Mouse (Mus musculus) left cerebral cortex, postnatal 36 days (tissue): ENCODE measurements around the gene Pfdn2. TPM values are rescaled to one million over a fixed set of nuclear protein-coding genes. Genes with fewer than 3 reads are reported as not detected.
"Not testable (repeated sequence)": the region's sequence is repeated elsewhere in the genome, so short reads cannot be mapped to it uniquely, and the experiment has no call there.

Source experiments
- DNase-seq, 2 experiments: peaks; one replicate each; pipeline ENCODE4 v3.0.0; 2021 to 2022; ENCODE audit warnings: low spot score in 2 of 2, mixed read lengths in 1 of 2
- intact Hi-C: fragments of 180-260 bp; cut with DNase I; formaldehyde crosslinking; loops from one replicate; pipeline ENCODE4 v1.15.1; 2025
- total RNA-seq, 2 experiments: library from RNA; stranded (reverse); gene quantifications; 2 replicates each; pipeline ENCODE4 v1.2.3; 2021

Pfdn2 gene
- total RNA-seq, result 100 to 1,000 TPM; 161 to 185 TPM

- intact Hi-C loops, result loop anchor here (1.0 kb wide), 1 partner anchor 16 kb away; the partner anchor contains the start of gene Dedd
Observed at GRCm38 (mm10) chr1:171345225-171346094, at the start of gene Pfdn2, which contains the start of gene Nit1. TSS of gene Pfdn2 (plus strand) at chr1:171345670. TSS of gene Nit1 (minus strand) at chr1:171345646.

GRCm38 (mm10) chr1:171298226-171298625, 47.2 kb upstream of the Pfdn2 start:
- intact Hi-C loops, result no loop called here
- no peak for DNase-seq

More at GRCm38 (mm10) chr1:171345225-171346094, at the start of gene Pfdn2, which contains the start of gene Nit1:
- peak; percentile 90 for DNase-seq

GRCm38 (mm10) chr1:171306157-171306556, 39.3 kb upstream of the Pfdn2 start:
- DNase-seq, intact Hi-C loops: not testable (repeated sequence)

- DNase-seq, result no peak
- intact Hi-C loops, result no loop called here
Observed at GRCm38 (mm10) chr1:171309321-171309720, 36.1 kb upstream of the Pfdn2 start.

- intact Hi-C loops, result no loop called here
- no peak for DNase-seq
Observed at GRCm38 (mm10) chr1:171319748-171320147, 25.7 kb upstream of the Pfdn2 start.

- no peak for DNase-seq
- intact Hi-C loops, result no loop called here
Observed at GRCm38 (mm10) chr1:171320151-171320550, 25.3 kb upstream of the Pfdn2 start.

GRCm38 (mm10) chr1:171321415-171321814, 24.1 kb upstream of the Pfdn2 start:
- intact Hi-C loops, result no loop called here

GRCm38 (mm10) chr1:171322012-171322411, 23.5 kb upstream of the Pfdn2 start:
- no peak for DNase-seq
- intact Hi-C loops, result no loop called here

More at GRCm38 (mm10) chr1:171321415-171321814, 24.1 kb upstream of the Pfdn2 start:
- no peak for DNase-seq

GRCm38 (mm10) chr1:171325571-171325970, 19.9 kb upstream of the Pfdn2 start:
- intact Hi-C loops, result no loop called here
- no peak for DNase-seq

GRCm38 (mm10) chr1:171326588-171326987, 18.9 kb upstream of the Pfdn2 start:
- intact Hi-C loops, result not testable (repeated sequence)

GRCm38 (mm10) chr1:171328244-171328643, 17.2 kb upstream of the Pfdn2 start:
- no peak for DNase-seq
- intact Hi-C loops, result no loop called here

More at GRCm38 (mm10) chr1:171326588-171326987, 18.9 kb upstream of the Pfdn2 start:
- not testable (repeated sequence) for DNase-seq

GRCm38 (mm10) chr1:171328839-171329432, 16.5 kb upstream of the Pfdn2 start, which contains the start of gene Dedd:
TSS of gene Dedd (plus strand) at chr1:171329145.
- peak; percentile 94 to 95 for DNase-seq
- intact Hi-C loops, result loop anchor here (1.0 kb wide), 3 partner anchors 16 to 82 kb away; partner anchors contain the start of genes Nit1, Pfdn2 and Usf1

GRCm38 (mm10) chr1:171329433-171330215, 15.8 kb upstream of the Pfdn2 start:
- intact Hi-C loops, result loop anchor here (1.0 kb wide), 3 partner anchors 16 to 82 kb away; partner anchors contain the start of genes Nit1, Pfdn2 and Usf1
- peak in 1 of 2 experiments; percentile 57 for DNase-seq

- intact Hi-C loops, result no loop called here
- DNase-seq, result no peak
Observed at GRCm38 (mm10) chr1:171330216-171330560, 15.3 kb upstream of the Pfdn2 start.

GRCm38 (mm10) chr1:171342262-171343207, 2.9 kb upstream of the Pfdn2 start:
- no peak for DNase-seq
- intact Hi-C loops, result no loop called here

- no peak for DNase-seq
- intact Hi-C loops, result no loop called here
Observed at GRCm38 (mm10) chr1:171343922-171344677, 1.4 kb upstream of the Pfdn2 start.

- intact Hi-C loops, result loop anchor here (1.0 kb wide), 1 partner anchor 15 kb away; the partner anchor contains the start of gene Dedd
- no peak for DNase-seq
Observed at GRCm38 (mm10) chr1:171344715-171345114, 755 bp upstream of the Pfdn2 start.

GRCm38 (mm10) chr1:171346095-171346450, 603 bp downstream of the Pfdn2 start:
- intact Hi-C loops, result no loop called here
- DNase-seq, result no peak
